Mouse (Mus musculus): ENCODE results near the gene Lysmd1. TPM values are rescaled to one million over a fixed set of nuclear protein-coding genes. Genes with fewer than 3 reads are reported as not detected.
A peak's percentile ranks its signal among the peaks of the same experiment; 100 is the strongest.
"Not testable (repeated sequence)": the region's sequence is repeated elsewhere in the genome, so short reads cannot be mapped to it uniquely, and the experiment has no call there.

Gene Lysmd1
- total RNA-seq (2015; ENCODE audit: low replicate concordance) (7.7 and 12.1 TPM in 2 replicates), total RNA-seq (2017; ENCODE audit: low replicate concordance) (11.7 and 13.7 TPM in 2 replicates)

DNA sequence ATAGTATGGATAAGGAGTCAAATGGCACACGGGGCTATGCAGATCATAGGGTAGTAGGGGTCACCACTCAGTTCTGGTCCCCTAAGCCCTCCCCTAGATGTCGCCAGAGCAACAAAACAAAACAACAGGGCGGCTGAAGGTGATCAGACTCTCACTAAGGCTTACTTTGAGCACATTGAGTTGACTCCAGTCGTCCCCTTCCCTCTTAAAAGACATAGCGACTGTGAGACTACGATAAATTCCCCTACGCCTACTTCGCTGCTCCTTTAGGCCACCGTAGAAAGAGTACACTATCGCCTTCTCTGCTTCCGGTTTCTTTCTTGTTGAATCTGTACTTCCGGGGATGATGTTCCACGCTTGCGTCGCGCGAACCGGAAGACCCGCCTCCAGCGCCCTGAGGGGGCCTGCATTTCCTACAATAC lies at the start of gene Lysmd1, which contains the start of gene Scnm1:
TSS of gene Lysmd1 (plus strand) at position 409 of the 422 bp plus-strand sequence.
TSS of gene Scnm1 (minus strand) at position 332 of the 422 bp plus-strand sequence.
- ATAC-seq (replicated peaks; ENCODE audit: low FRiP score, poor library complexity, severe bottlenecking), result peak; percentile 93

DNA sequence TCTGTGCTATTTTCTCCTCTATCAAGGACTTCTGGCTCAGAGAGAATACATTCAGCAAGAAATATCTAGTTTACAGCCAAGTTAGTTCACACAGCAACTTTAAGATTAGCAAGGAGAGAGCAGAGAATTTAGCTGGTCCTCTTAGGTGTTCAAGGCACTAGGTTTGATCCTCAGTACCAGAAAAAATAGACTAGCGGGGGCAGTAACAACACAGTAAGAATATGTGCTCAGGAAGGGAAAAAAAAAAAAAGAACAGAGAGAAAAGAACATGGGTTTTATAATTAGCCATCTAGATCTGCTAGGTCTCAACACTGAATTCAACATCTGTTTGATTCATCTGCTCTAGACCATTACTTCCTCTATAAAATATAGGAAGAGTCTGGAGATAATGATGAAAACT lies 45.8 kb upstream of the Lysmd1 start:
- no peak for ATAC-seq (replicated peaks; ENCODE audit: low FRiP score, poor library complexity, severe bottlenecking)

DNA sequence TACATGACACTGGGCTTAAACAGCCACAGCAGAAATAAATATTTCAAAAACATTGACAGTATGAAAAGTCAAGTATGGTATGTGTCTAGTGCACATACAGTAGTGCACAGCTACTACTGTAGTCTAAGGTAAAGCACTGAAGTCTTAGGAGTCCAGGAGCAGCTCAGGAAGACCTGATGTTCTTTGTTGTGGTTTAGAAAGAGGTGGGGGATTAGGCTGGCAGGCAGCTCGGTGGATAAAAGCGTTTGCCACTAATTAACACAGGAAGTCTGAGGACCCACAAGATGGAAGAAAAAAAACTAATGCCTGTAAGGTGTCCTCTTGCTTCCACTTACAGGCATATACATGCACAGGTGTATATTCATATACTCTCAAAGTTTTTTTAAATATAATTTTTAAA lies 33.0 kb upstream of the Lysmd1 start:
- no peak for ATAC-seq (replicated peaks; ENCODE audit: low FRiP score, poor library complexity, severe bottlenecking)

DNA sequence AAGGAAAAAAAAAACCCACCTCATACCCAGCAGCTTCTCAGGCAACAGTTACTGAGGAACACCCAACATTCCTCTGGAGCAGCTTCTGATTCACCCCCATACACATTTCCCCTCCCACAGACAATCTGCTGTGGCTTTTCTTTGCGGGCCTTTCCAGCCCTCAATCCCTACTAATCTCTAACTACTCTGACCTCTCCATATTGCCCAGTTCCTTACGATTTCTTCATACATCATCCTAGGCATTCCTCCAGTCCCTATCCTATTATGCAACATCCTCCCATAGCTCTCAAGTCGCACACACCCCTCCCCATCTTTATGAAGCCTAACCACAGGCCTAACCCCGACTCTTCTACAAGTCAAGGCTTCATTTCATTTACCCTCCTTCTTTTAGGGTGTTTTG lies 28.8 kb upstream of the Lysmd1 start:
- no peak for ATAC-seq (replicated peaks; ENCODE audit: low FRiP score, poor library complexity, severe bottlenecking)

DNA sequence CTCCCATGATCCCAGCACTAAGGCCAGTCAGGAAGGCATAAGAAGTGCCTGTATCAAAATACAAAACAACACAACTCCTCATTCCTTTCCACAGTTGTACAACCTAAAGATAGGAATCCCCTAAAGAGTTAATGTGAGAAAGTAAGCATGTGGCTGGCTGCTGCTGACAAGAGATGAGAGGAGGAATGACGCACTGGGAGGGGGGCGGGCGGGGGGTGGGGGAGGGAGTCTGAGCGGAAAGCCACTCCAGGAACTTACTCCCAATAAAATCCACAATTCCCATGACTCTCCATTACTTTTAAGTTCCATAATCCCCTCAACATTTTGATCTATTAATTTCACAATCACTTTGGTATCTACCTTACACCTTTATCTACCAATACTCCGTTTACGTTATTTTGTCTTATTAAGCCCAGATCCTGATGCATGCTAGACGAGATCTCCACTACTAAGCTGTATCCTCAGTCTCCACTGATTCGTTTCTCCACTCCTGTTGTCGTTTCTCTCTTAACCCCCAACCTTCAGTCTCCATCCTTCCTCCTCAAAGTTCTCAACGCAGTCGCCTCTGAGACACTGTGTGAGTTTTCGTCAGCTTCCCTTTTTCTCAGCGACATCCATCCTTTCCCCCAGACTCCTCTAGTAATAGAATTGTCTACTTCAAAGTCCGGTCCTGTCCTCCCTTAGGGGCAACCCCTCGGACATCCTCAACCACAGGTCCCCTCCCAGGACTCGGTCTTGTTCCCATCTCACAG lies 28.1 kb upstream of the Lysmd1 start:
- peak; percentile 8; the same call in 1 of the 2 replicates for ATAC-seq (replicated peaks; ENCODE audit: low FRiP score, poor library complexity, severe bottlenecking)

DNA sequence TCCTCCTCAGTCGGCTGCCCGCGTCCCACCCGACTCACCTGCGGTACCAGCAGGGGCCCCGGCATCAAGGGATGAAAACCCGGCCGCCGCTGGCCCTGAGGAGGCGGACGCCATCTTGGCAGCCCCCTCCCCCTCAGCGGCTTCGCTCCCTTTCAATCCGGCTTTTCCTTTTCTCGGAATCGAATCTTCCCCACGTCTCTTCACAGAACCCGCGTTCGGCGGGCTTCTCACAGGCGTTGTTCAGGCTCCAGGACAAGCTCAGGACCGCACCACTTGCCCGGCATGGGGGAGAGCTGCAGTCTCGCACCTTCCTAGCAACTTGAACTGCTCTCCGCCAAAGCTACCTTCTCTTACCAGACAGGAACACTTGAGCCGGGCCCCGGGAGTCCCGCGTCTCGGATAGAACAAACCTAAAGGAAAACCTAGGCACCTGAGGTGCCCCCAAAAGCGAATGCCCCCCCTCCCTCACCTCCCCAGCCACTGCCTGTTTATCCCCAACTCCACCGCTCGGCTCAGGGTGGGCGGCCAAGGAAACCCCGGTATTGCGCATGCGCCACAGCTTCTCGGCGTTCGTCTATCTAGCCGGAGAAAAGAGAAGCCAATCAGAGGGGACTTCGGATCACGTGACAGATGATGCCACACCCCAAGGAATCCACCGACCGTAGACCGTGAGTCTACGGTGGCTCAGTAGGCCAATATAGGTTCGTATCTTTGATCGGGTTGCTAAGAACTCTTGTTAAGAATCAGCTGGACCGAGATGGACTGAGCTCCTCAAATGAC lies 27.4 kb upstream of the Lysmd1 start, which contains the start of gene Pip5k1a:
TSS of gene Pip5k1a (minus strand) at position 593 of the 780 bp plus-strand sequence.
- ATAC-seq (replicated peaks; ENCODE audit: low FRiP score, poor library complexity, severe bottlenecking), result peak; percentile 77

DNA sequence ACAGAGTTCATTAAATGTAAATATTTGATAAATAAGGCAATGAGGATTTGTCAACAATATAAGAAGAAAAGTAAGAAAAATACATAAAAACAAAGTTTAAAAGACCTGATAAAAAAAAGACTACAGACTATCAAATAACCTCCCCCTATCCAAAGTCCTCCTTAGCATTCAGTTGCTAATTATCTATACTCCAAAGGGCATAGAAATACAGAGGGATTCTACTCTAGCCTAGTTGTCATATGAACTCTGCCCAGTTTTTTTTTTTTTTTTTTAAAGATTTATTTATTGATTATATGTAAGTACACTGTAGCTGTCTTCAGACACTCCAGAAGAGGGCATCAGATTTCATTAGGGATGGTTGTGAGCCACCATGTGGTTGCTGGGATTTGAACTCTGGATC lies 26.6 kb upstream of the Lysmd1 start:
- not testable (repeated sequence) for ATAC-seq (replicated peaks; ENCODE audit: low FRiP score, poor library complexity, severe bottlenecking)

DNA sequence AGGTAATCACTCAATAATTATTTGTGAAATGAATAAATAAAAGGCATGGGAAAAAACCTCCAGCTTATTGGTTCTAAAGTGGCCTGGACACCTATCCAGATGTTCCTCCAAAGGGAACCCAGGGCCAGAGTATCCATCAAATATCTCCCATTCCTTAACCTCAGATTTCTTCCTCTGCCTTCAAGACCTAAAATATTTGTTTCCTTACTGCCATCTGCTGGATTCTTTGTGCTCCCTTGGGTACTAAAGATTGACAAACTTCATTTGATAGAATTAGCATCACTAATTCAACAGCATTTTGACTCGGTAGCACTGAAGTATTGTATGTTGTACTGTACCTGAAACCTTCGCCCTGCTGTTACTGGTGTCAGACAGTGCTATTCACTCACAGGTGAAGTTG lies 26.0 kb upstream of the Lysmd1 start:
- ATAC-seq (replicated peaks; ENCODE audit: low FRiP score, poor library complexity, severe bottlenecking), result no peak

DNA sequence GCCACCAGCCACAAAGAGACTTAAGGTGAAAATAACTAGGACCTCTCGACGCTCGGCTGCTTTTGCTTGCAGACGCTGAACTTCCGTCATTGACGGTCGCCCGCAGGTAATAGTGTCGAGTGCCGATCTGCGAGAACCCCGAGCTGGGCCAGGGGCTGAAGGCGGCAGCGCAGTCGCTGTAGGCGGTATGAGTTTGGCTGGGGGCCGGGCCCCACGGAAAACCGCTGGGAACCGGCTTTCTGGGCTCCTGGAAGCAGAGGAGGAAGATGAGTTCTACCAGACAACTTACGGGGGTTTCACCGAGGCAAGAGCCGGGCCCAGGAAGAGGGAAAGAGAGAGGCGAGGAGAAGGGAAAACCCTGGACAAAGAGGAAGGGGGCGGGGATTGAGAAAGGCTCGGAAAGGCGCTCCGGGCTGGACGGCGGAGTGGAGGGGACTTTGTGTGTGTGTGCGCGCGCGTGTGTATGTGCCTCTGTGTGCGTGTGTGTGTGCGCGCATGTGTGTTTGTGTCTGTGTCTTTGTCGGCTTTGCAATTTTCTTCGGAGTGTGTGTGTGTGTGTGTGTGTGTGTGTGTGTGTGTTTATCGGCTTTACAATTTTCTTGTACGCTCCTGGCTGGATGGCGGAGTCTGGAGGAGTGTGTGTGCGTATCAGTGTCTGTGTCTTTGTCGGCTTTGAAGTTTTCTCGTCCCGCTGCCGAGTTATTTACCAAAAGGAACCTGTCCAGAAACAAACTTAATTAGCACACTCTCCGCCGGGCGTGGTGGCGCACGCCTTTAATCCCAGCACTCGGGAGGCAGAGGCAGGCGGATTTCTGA lies 22.8 kb upstream of the Lysmd1 start, which contains the start of gene Vps72:
TSS of gene Vps72 (plus strand) at position 112 of the 816 bp plus-strand sequence.
- peak; percentile 70 for ATAC-seq (replicated peaks; ENCODE audit: low FRiP score, poor library complexity, severe bottlenecking)

DNA sequence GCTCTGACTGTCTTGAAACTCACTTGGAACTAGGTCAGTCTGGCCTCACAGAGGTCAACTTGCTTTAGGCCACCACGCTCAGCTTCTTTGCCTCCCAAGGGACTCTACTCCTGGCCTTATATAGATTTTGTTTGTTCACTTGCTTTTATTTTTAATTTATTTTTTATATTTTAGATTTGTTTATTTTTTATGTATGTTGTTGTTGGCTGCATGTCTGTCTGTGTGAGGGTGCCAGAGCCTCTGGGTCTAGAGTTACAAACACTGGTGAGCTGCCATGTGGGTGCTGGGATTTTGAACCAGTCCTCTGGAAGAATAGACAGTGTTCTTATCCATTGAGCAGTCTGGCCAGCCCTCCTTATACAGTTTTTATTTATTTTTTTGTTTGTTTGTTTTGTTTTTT lies 21.1 kb upstream of the Lysmd1 start:
- ATAC-seq (replicated peaks; ENCODE audit: low FRiP score, poor library complexity, severe bottlenecking), result no peak

DNA sequence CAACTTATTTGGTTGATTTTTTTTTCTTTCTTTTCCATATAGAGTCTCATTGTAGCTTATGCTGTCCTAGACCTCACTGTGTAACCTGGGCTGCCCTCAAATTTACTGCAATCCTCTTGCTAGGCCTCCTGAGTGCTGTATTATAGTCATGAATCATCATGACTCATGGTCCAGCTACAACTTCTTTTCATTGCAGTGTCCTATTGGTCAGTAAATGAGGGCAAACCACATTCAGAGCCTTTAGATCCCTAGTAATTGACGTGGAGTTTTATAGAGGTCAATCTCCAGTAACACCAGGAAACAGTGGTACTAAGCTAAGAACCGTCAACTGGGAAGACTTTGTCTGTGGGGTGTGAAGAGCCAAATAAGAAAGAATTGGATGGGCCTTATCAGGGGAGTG lies 16.1 kb upstream of the Lysmd1 start:
- no peak for ATAC-seq (replicated peaks; ENCODE audit: low FRiP score, poor library complexity, severe bottlenecking)

DNA sequence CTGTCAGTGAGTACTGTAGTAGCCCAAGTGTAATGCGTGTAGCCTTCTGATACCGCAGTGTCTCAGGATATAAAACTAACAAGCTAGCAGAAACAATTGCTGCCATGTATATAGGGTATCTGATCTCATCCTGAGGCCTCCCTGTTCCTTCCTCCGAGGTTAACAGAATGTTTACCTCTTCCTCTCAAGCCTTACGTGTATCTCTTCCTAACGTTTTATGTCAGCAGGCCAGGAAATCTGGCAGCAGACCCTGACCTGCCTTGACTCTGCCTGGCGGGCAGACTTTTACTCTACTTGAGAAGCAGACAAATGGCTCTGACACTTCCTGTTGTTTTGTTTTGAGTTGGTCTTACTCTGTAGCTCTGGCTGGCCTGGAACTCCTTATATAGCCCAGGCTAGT lies 12.3 kb upstream of the Lysmd1 start:
- no peak for ATAC-seq (replicated peaks; ENCODE audit: low FRiP score, poor library complexity, severe bottlenecking)

DNA sequence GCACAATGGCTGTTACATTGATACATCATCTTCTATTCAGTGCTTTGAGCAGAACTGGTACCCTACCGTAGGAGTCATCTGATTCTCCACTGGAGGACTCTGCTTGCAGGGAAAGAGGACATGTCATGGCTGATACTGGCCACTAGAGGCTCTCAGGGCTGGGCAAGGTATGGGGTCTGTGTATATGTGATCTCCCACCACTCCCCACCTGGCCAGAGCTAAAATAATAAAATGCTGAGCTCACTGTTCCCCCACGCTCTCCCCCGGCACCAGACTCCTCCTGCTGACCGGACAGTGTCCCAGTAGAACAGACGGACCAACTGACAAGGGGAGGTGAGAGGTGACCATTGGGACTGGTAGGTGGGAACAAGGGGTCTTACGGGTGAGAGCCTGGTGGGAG lies 9.6 kb upstream of the Lysmd1 start, which contains the start of gene Tmod4:
TSS of gene Tmod4 (plus strand) at position 231 of the 400 bp plus-strand sequence.
- ATAC-seq (replicated peaks; ENCODE audit: low FRiP score, poor library complexity, severe bottlenecking), result peak; percentile 63

DNA sequence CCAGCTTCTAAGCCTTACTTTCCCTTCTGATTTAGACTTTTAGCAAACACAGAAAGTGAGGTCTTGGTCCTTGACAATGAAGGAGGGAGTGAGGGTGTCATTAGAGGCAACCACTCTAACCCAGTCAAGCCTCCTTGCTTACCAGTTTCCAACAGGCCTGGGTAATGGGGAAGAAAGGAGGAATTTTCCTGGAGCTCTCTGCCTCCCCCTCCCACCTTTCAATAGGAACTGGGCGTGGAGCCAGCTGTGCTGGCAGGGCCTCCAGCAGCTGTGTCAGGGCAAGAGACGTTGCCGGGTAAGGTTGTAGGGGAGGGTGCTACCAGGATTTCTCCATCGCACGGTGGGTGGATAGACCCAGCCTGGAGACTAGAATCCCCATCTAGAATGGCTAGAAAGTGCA lies 8.9 kb upstream of the Lysmd1 start:
- ATAC-seq (replicated peaks; ENCODE audit: low FRiP score, poor library complexity, severe bottlenecking), result no peak

DNA sequence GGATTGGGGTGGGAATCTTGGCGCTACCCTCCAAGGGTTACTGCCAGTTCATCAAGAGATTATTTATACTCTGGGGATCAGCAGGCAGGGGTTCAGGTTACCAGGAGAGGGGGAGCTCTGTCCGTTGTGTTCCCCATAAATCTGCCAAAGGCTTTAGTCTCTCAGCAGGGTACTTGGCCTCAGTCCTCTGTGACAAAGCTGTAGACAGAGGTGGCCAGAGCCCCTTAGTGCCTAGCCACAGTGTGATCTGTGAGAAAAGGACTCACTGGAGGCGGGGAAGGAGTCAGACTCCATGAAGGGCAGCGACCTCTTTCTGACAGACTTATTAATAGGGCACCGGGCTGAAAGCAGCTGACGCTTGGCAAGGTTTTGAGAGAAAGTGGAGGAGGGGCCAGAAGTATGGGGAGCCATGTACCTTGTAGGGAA lies 4.6 kb upstream of the Lysmd1 start:
- no peak for ATAC-seq (replicated peaks; ENCODE audit: low FRiP score, poor library complexity, severe bottlenecking)

DNA sequence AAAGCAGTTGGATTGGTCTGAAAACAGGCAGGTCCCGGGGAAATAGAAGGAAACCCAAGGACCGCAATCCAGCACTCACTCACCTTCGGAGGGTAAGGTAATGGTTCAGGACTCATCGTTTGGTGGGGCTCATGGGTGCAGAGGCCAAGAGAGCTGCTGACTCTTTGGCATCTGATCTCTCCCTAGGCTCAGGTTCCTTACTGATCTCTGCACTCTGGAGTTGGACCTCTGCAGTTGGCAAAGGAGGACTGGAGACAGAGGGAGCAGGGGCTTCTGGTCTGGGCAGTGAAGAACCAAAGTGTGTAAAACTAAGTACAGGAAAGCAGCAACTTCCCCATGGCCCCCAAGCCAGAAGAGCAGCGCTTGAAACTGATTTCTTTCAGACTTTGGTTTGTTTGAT lies 3.8 kb upstream of the Lysmd1 start:
- no peak for ATAC-seq (replicated peaks; ENCODE audit: low FRiP score, poor library complexity, severe bottlenecking)

DNA sequence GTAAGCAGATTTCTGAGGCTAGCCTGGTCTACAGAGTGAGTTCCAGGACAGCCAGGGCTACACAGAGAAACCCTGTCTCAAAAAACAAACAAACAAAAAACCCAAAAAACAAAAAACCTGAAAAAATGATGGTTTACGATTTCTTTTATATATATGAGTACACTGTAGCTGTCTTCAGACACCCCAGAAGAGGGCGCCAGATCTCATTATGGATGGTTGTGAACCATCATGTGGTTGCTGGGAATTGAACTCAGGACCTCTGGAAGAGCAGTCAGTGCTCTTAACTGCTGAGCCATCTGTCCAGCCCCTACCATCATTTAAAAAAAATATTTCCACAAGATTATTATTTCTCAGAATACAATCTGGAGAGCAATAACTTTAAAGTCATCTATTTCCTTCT lies 1.5 kb upstream of the Lysmd1 start:
- not testable (repeated sequence) for ATAC-seq (replicated peaks; ENCODE audit: low FRiP score, poor library complexity, severe bottlenecking)

DNA sequence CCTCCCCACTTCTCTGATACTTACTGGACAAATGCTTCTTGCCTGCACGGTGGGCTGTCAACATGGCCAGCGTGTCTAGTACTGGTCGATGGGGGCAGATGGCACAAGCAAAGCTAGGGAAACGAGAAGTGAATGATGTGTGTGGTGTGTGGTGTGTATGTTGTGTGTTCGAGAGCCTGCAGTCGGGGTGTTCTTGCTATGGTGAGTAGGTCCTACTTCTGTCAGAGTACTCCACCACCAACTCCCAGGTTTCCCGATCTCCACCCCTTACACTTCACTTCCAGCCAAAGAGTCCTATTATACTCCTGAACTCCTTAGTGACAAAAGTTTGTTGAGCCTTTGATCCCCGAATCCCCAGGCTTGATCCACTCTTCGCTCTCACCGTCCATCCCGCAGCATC lies 712 bp upstream of the Lysmd1 start:
- ATAC-seq (replicated peaks; ENCODE audit: low FRiP score, poor library complexity, severe bottlenecking), result 0 out of 2 replicates have a peak, but pooled peaks have one; percentile 3

DNA sequence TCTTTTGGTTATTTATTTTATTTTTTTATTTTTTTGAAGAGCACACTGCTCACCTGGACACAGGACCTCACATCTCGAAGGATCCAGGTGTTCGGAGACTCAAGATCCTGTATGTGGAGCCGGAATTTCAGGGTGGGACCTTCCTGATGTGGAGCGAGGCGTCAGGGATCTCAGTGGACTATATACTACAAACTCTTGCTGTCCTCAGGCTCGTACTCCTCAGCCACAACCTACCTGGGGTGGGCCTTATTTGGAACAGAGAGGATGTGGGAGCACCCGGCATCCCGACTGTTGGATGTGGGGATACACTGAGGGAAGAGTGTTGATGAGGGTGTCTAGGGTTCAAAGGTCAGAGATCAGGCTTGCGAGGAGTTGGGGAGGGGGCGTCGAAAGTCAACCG lies 245 bp downstream of the Lysmd1 start:
- peak; percentile 56 for ATAC-seq (replicated peaks; ENCODE audit: low FRiP score, poor library complexity, severe bottlenecking)

DNA sequence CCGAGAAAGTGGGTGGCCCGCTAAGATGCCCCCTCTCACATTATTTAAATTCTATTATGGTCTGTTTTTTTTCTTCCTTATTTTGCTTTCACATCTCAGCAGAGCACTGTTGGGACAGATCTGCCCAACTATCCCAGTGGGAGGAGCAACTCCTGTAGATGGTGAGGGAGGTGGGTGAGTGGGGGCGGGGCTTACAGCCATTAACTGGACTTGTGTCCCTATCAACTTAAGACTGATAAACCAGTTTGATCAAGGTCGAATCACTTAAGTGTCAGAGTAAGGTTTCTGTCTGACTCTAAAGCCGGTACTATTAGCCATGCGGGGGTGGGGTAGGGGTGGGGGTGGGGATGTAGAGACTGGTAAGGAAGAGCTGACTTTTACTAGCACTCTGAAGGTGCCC lies 1.1 kb downstream of the Lysmd1 start:
- ATAC-seq (replicated peaks; ENCODE audit: low FRiP score, poor library complexity, severe bottlenecking), result peak; percentile 52

Data from erythroblast, adult 5-6 weeks (primary cell).